Mouse (Mus musculus): Measurements from ENCODE around the gene Ttc17.

The Ttc17 gene

GRCm38 (mm10) chr2:94290483-94290882 is 116.0 kb downstream of the Ttc17 start:
- DNase-seq (ENCODE audit: low spot score): peak; percentile 25

- DNase-seq (ENCODE audit: low spot score): no peak
Observed at GRCm38 (mm10) chr2:94289659-94290058, 116.8 kb downstream of the Ttc17 start.

GRCm38 (mm10) chr2:94289169-94289568 is 117.3 kb downstream of the Ttc17 start:
- DNase-seq (ENCODE audit: low spot score): no peak

- no peak for DNase-seq (ENCODE audit: low spot score)
Observed at GRCm38 (mm10) chr2:94288086-94288485, 118.4 kb downstream of the Ttc17 start.

- no peak for DNase-seq (ENCODE audit: low spot score)
Observed at GRCm38 (mm10) chr2:94287435-94287834, 119.1 kb downstream of the Ttc17 start.

GRCm38 (mm10) chr2:94283526-94283925 is 123.0 kb downstream of the Ttc17 start:
- DNase-seq (ENCODE audit: low spot score): no peak

GRCm38 (mm10) chr2:94279596-94279995 is 126.9 kb downstream of the Ttc17 start:
- no peak for DNase-seq (ENCODE audit: low spot score)

GRCm38 (mm10) chr2:94276103-94276502 is 130.4 kb downstream of the Ttc17 start:
- DNase-seq (ENCODE audit: low spot score): no peak

- DNase-seq (ENCODE audit: low spot score): no peak
Observed at GRCm38 (mm10) chr2:94275658-94276057, 130.8 kb downstream of the Ttc17 start.

- DNase-seq (ENCODE audit: low spot score): peak; percentile 33
Observed at GRCm38 (mm10) chr2:94273154-94274021, 133.1 kb downstream of the Ttc17 start.

- no peak for DNase-seq (ENCODE audit: low spot score)
Observed at GRCm38 (mm10) chr2:94271176-94271575, 135.3 kb downstream of the Ttc17 start.

- DNase-seq (ENCODE audit: low spot score): no peak
Observed at GRCm38 (mm10) chr2:94268835-94269234, 137.7 kb downstream of the Ttc17 start.

- DNase-seq (ENCODE audit: low spot score): no peak
Observed at GRCm38 (mm10) chr2:94267213-94267850, 139.2 kb downstream of the Ttc17 start.

GRCm38 (mm10) chr2:94266381-94267160 is 139.9 kb downstream of the Ttc17 start:
- no peak for DNase-seq (ENCODE audit: low spot score)

GRCm38 (mm10) chr2:94265221-94266191 is 141.0 kb downstream of the Ttc17 start:
- no peak for DNase-seq (ENCODE audit: low spot score)

GRCm38 (mm10) chr2:94264631-94265098 is 141.8 kb downstream of the Ttc17 start:
- DNase-seq (ENCODE audit: low spot score): no peak

GRCm38 (mm10) chr2:94264006-94264405 is 142.5 kb downstream of the Ttc17 start:
- no peak for DNase-seq (ENCODE audit: low spot score)

- no peak for DNase-seq (ENCODE audit: low spot score)
Observed at GRCm38 (mm10) chr2:94263530-94263937, 143.0 kb downstream of the Ttc17 start.

GRCm38 (mm10) chr2:94262917-94263529 is 143.5 kb downstream of the Ttc17 start:
- no peak for DNase-seq (ENCODE audit: low spot score)

GRCm38 (mm10) chr2:94254102-94254501 is 152.4 kb downstream of the Ttc17 start:
- DNase-seq (ENCODE audit: low spot score): peak; percentile 21
